Mouse (Mus musculus) C2C12 (cell line): ENCODE measurements around the gene Dhx58.

Source experiments
- CTCF ChIP-seq: IDR thresholded peaks from one replicate; pipeline ENCODE4 v1.5.1; 2011; ENCODE audit not compliant: control insufficient read depth, insufficient read depth, insufficient read length
- USF1 ChIP-seq: IDR thresholded peaks from one replicate; pipeline ENCODE4 v1.6.1; 2011; ENCODE audit warnings: low read depth, mild to moderate bottlenecking, control low read depth, moderate library complexity

DNA sequence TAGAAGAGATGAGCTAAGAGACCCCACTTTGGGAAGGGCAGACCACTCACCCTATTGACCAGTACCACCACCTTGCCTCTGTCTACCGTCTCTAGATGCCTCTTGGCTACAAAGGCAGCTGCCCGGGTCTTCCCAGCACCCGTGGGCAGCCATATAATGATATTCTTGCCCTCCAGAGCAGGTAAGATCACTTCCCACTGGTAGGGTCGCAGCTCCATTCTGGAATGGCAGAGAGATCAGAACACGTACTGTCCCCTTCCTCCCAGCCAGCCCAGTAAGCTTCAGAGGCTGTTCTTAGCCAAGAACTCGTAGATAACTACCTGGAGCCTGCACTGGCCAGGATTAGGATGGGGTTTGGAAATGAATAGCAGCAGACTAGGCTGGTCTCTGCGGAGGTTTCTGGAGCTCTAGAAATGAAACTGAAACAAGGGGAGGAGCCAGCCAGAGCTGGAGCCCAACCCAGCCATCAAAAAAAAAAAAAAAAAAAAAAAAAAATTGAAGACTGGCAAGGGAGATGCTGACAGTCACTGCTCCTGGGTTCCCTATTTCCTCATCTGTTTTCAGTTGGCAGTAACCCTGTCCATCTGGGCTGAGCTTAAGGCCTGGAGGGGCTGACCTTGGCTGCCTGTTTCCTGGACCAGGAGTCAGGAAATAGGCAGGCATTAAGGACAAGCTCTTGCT, at the start of gene Dhx58:
- TF ChIP-seq CTCF = no peak
- TF ChIP-seq USF1 = no peak
